Mouse (Mus musculus) mammary gland, adult 2 months (tissue): ENCODE measurements around the gene Treml2. TPM values are rescaled to one million over a fixed set of nuclear protein-coding genes. Genes with fewer than 3 reads are reported as not detected.

Source experiments
- polyA plus RNA-seq: library from polyadenylated mRNA; depleted of rRNA; stranded (reverse); fragments of >200 nt; gene quantifications from 2 replicates; pipeline ENCODE4 v1.2.3, GENCODE M21; 2012; ENCODE audit warnings: low replicate concordance; rRNA removed

Gene Treml2
- polyA plus RNA-seq: 21.3 and 24.8 TPM in 2 replicates

DNA sequence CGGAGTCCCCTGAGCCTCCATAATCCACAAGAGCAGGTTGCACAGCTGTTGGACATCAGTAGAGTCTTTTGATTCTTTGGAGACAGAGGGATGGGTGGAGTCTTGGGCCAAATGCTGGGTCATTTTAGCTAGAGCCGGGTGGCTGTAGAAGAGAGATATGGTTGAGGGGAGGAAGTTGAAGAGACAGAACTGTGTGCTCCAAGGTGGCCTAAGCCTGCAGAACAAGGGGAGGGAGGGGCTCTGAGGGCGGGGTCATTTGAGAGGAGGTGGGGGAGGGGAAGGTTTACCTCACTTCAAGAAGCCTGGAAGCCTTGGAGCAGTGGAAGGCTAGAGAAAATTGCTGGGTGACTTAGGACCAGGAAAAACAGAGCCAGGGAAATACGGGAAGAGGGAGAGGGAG lies at the start of gene Treml2:
TSS of gene Treml2 (plus strand) at position 296 of the 400 bp plus-strand sequence.

DNA sequence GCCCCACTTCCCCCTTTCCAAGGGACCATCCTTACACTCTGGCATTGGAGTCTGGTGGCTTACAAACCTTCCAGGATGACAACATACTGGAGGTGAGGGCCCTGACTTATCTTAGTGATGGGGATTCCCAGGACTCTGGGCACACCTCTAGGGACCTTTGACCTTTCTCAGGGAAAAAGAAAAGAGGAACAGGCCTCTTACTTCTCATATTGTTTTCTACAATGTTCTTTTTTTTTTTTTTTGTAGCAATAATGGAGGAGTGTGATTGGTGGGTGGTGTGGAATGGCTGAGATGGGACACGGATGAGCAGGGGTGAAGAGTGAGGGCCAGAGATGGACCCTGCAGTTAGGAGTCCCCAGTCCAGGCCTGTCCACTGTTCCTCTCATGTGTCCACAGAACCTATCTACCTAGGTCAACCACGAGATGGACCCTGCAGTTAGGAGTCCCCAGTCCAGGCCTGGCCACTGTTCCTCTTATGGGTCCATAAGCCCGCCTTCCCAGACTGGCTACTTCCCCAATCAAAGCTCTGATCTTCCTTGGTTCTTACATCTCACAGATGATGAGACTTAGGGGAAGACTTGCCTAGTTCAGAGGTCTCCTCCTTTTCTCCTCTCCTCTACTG lies 35.4 kb upstream of the Treml2 start, which contains the start of gene Treml4:
TSS of gene Treml4 (plus strand) at position 555 of the 622 bp plus-strand sequence.

DNA sequence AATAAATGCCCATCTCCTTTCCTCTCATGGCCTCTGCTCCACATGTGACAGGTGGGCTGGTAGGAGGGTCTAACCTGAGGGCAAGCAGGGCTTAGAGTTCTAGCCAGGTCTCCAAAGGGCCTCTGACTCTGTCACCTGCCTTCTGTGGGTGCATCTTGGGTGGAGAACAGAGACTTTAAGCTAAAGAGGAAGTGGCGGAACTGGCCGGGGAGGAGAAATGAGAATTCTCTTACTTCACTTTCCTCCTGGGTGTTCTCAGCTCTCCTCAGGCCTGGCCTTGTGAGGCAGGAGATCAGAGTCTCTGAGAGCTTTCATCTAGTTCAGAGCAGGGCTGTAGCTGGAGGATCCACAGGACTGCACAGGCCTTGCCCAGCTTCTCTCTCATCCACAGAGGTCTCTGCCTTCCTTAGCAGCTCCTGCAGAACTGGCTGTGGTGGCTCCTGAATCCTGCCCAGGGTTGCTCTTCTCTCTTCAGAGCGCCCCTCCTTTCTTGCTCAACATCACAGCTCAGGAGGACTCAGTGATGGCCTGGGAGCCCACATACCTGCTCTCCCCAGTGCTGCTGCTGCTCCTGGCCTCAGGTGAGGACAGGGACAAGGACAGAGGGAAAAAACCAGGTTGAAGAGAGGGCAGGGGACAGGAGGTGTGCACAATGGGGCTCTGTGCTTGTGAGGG lies 16.7 kb downstream of the Treml2 start, which contains the start of gene B430306N03Rik:
TSS of gene B430306N03Rik (plus strand) at position 237 of the 675 bp plus-strand sequence.

DNA sequence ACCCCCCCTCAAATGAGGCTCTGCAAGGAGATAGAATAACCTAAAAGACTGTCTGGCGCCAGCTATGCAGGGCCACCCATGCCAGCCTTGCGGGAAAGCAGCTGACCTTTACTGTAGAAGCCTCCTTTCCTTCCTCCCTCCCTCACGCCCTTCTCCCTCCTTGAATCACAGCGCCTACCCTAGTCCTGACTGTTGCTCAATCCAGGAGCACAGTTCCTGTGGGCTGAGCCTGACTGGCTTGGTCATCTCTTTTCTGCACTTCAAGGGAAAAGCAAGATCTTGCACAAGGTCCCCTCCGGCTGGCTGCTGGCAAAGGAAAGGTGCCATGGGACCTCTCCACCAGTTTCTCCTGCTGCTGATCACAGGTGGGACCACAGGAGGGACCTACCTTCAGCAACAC lies 46.9 kb downstream of the Treml2 start, which contains the start of gene Trem2:
TSS of gene Trem2 (plus strand) at position 171 of the 400 bp plus-strand sequence.

DNA sequence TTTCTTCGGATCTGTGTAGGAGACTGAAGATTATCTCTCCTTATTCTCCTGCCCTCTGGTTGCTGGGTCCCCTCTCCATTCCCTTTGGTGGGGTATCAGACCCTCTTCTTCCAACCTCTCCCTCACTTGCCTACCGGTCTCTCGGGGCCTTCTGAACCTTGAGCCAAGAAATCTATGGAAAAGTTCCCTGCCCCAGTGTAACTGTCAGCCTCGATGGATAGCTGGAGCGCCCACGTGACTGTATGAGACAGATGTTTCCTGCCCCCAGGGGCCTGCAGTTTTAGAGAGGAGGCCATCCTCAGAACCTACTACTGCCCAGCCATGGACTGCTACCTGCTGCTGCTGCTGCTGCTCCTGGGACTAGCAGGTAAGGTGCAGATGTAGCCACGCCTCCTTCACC lies 60.3 kb downstream of the Treml2 start, which contains the start of gene Treml1:
TSS of gene Treml1 (plus strand) at position 301 of the 400 bp plus-strand sequence.

Other genes starting within 250 kb of the Treml2 start
- gene 1700067P10Rik, start 210.2 kb upstream of the Treml2 start, polyA plus RNA-seq: not detected in 2 replicates
- 0.19 and 0.24 TPM in 2 replicates for gene 9830107B12Rik, start 153.2 kb upstream of the Treml2 start, polyA plus RNA-seq
- gene A530064D06Rik, start 132.2 kb upstream of the Treml2 start, polyA plus RNA-seq: 0.85 and 4.0 TPM in 2 replicates
- 0.04 and 0.16 TPM in 2 replicates for gene Trem1, start 66.7 kb upstream of the Treml2 start, polyA plus RNA-seq
- gene Trem3, start 51.7 kb upstream of the Treml2 start, polyA plus RNA-seq: 0.20 and 0.23 TPM in 2 replicates
- gene Treml4, start 35.2 kb upstream of the Treml2 start, polyA plus RNA-seq: 2.5 TPM in 2 replicates
- gene B430306N03Rik, start 16.6 kb downstream of the Treml2 start, polyA plus RNA-seq: 2.7 and 2.8 TPM in 2 replicates
- 6.0 and 8.5 TPM in 2 replicates for gene Trem2, start 46.9 kb downstream of the Treml2 start, polyA plus RNA-seq
- gene Treml1, start 60.4 kb downstream of the Treml2 start, polyA plus RNA-seq: 0.13 and 0.23 TPM in 2 replicates
- 84.2 and 97.2 TPM in 2 replicates for gene Nfya, start 110.4 kb downstream of the Treml2 start, polyA plus RNA-seq
- gene Oard1, start 110.5 kb downstream of the Treml2 start, polyA plus RNA-seq: 5.7 and 13.3 TPM in 2 replicates
- 0.44 and 185 TPM in 2 replicates for gene Apobec2, start 133.4 kb downstream of the Treml2 start, polyA plus RNA-seq
- gene Tspo2, start 152.0 kb downstream of the Treml2 start, polyA plus RNA-seq: 0.42 and 0.45 TPM in 2 replicates
- 4.6 and 5.3 TPM in 2 replicates for gene Unc5cl, start 155.4 kb downstream of the Treml2 start, polyA plus RNA-seq